Mouse (Mus musculus) gastrocnemius, adult 2 months (tissue): ENCODE measurements around the gene Magi1. TPM values are rescaled to one million over a fixed set of nuclear protein-coding genes. Genes with fewer than 3 reads are reported as not detected.

Experiments used
- DNase-seq: peaks from one replicate; pipeline ENCODE4 v3.0.0; 2022
- H3K27ac ChIP-seq: fragments of 200-600 bp; 2 replicates; pipeline ENCODE4 v1.8.1; 2022; ENCODE audit warnings: mild to moderate bottlenecking
- H3K4me3 ChIP-seq: fragments of 200-600 bp; 2 replicates; pipeline ENCODE4 v1.8.1; 2022; ENCODE audit warnings: mild to moderate bottlenecking, moderate library complexity
- CTCF ChIP-seq: fragments of 200-600 bp; IDR thresholded peaks from 2 replicates; pipeline ENCODE4 v1.8.1; 2022; ENCODE audit warnings: antibody characterized with exemption, mild to moderate bottlenecking, moderate library complexity
- intact Hi-C: fragments of 180-260 bp; cut with DNase I; formaldehyde crosslinking; loops from one replicate; pipeline ENCODE4 v1.15.1; 2025
- total RNA-seq, 2 experiments: library from RNA; stranded (reverse); gene quantifications; 2 replicates each; pipeline ENCODE4 v1.2.3; 2021

Gene Magi1
- total RNA-seq, 2 experiments from 2014 or later, result 4.2 to 4.5 TPM

- DNase-seq, result no peak
- H3K4me3 ChIP-seq, result no peak overlapping the region
- no peak overlapping the region for H3K27ac ChIP-seq
- intact Hi-C loops, result loop anchor here (5.0 kb wide), 1 partner anchor 324 kb away; no protein-coding TSS in a partner anchor
- no peak for TF ChIP-seq CTCF
Measured at GRCm38 (mm10) chr6:93981211-93981610, 302.5 kb downstream of the Magi1 start.

GRCm38 (mm10) chr6:93979241-93979640 is 304.5 kb downstream of the Magi1 start:
- Histone ChIP-seq H3K27ac (no peak overlapping the region), H3K4me3 (no peak overlapping the region)
- no peak for TF ChIP-seq CTCF
- intact Hi-C loops, result no loop called here
- DNase-seq, result no peak

- H3K4me3 ChIP-seq, result no peak overlapping the region
- no peak overlapping the region for H3K27ac ChIP-seq
- intact Hi-C loops, result no loop called here
- DNase-seq, result no peak
- TF ChIP-seq CTCF, result no peak
Measured at GRCm38 (mm10) chr6:93968721-93969120, 315.0 kb downstream of the Magi1 start.

- H3K4me3 ChIP-seq, result no peak overlapping the region
- no peak overlapping the region for H3K27ac ChIP-seq
- intact Hi-C loops, result no loop called here
- DNase-seq, result no peak
- no peak for TF ChIP-seq CTCF
Measured at GRCm38 (mm10) chr6:93962757-93963336, 320.9 kb downstream of the Magi1 start.

- Histone ChIP-seq H3K4me3 (no peak overlapping the region), H3K27ac (no peak overlapping the region)
- no peak for DNase-seq
- TF ChIP-seq CTCF, result no peak
- intact Hi-C loops, result no loop called here
Measured at GRCm38 (mm10) chr6:93961782-93962181, 321.9 kb downstream of the Magi1 start.

- intact Hi-C loops, result no loop called here
- TF ChIP-seq CTCF, result no peak
- Histone ChIP-seq H3K27ac (no peak overlapping the region), H3K4me3 (no peak overlapping the region)
- no peak for DNase-seq
Measured at GRCm38 (mm10) chr6:93957172-93957571, 326.5 kb downstream of the Magi1 start.

GRCm38 (mm10) chr6:93946612-93947011 is 337.1 kb downstream of the Magi1 start:
- H3K27ac ChIP-seq, result no peak overlapping the region
- H3K4me3 ChIP-seq, result no peak overlapping the region
- intact Hi-C loops, result no loop called here
- no peak for DNase-seq
- no peak for TF ChIP-seq CTCF

- H3K4me3 ChIP-seq, result no peak overlapping the region
- intact Hi-C loops, result no loop called here
- no peak overlapping the region for H3K27ac ChIP-seq
- TF ChIP-seq CTCF, result no peak
- DNase-seq, result no peak
Measured at GRCm38 (mm10) chr6:93936359-93936758, 347.4 kb downstream of the Magi1 start.

- intact Hi-C loops, result no loop called here
- H3K4me3 ChIP-seq, result no peak overlapping the region
- DNase-seq, result no peak
- no peak for TF ChIP-seq CTCF
- H3K27ac ChIP-seq, result no peak overlapping the region
Measured at GRCm38 (mm10) chr6:93935793-93936192, 347.9 kb downstream of the Magi1 start.

- no peak for TF ChIP-seq CTCF
- H3K27ac ChIP-seq, result no peak overlapping the region
- intact Hi-C loops, result no loop called here
- H3K4me3 ChIP-seq, result no peak overlapping the region
- no peak for DNase-seq
Measured at GRCm38 (mm10) chr6:93934700-93935099, 349.0 kb downstream of the Magi1 start.

GRCm38 (mm10) chr6:93924568-93924967 is 359.1 kb downstream of the Magi1 start:
- no peak for DNase-seq
- no peak overlapping the region for H3K27ac ChIP-seq
- TF ChIP-seq CTCF, result no peak

GRCm38 (mm10) chr6:93923972-93924371 is 359.7 kb downstream of the Magi1 start:
- intact Hi-C loops, result no loop called here
- no peak overlapping the region for H3K4me3 ChIP-seq
- no peak for DNase-seq
- no peak for TF ChIP-seq CTCF
- no peak overlapping the region for H3K27ac ChIP-seq

More at GRCm38 (mm10) chr6:93924568-93924967, 359.1 kb downstream of the Magi1 start:
- intact Hi-C loops, result no loop called here
- no peak overlapping the region for H3K4me3 ChIP-seq

- DNase-seq, result no peak
- no peak overlapping the region for H3K4me3 ChIP-seq
- TF ChIP-seq CTCF, result no peak
- H3K27ac ChIP-seq, result no peak overlapping the region
- intact Hi-C loops, result no loop called here
Measured at GRCm38 (mm10) chr6:93923351-93923750, 360.4 kb downstream of the Magi1 start.

GRCm38 (mm10) chr6:93922931-93923330 is 360.8 kb downstream of the Magi1 start:
- intact Hi-C loops, result no loop called here
- DNase-seq, result no peak
- no peak for TF ChIP-seq CTCF
- Histone ChIP-seq H3K27ac (no peak overlapping the region), H3K4me3 (no peak overlapping the region)
